Mouse (Mus musculus) hindbrain, embryonic 12.5 days (tissue): ENCODE data around the gene Osbpl10. TPM values are rescaled to one million over a fixed set of nuclear protein-coding genes. Genes with fewer than 3 reads are reported as not detected.
"Not testable (repeated sequence)": the region's sequence is repeated elsewhere in the genome, so short reads cannot be mapped to it uniquely, and the experiment has no call there.

Source experiments
- ATAC-seq: fragments of 200-750 bp; cut with Nextera tagmentation; 2 replicates; pipeline ENCODE4 v1.8.0; 2017; ENCODE audit warnings: moderate TSS enrichment; ENCODE audit not compliant: low FRiP score
- H3K27ac ChIP-seq: fragments of 300-500 bp; sonication (generic); 2 replicates; pipeline ENCODE4 v1.5.1; 2016; ENCODE audit warnings: mild to moderate bottlenecking
- H3K27me3 ChIP-seq: fragments of 300-500 bp; sonication (generic); 2 replicates; pipeline ENCODE4 v1.6.1; 2016; ENCODE audit warnings: mild to moderate bottlenecking
- H3K36me3 ChIP-seq: fragments of 300-500 bp; sonication (generic); 2 replicates; pipeline ENCODE4 v1.6.1; 2016; ENCODE audit warnings: mild to moderate bottlenecking
- H3K4me1 ChIP-seq: fragments of 300-500 bp; sonication (generic); 2 replicates; pipeline ENCODE4 v1.6.1; 2016
- H3K4me2 ChIP-seq: fragments of 300-500 bp; sonication (generic); replicated peaks from 2 replicates; pipeline ENCODE4 v1.6.1; 2016; ENCODE audit warnings: mild to moderate bottlenecking
- H3K4me3 ChIP-seq: fragments of 300-500 bp; sonication (generic); 2 replicates; pipeline ENCODE4 v1.5.1; 2016; ENCODE audit warnings: mild to moderate bottlenecking
- H3K9ac ChIP-seq: fragments of 300-500 bp; sonication (generic); 2 replicates; pipeline ENCODE4 v1.6.1; 2016; ENCODE audit warnings: mild to moderate bottlenecking, moderate library complexity
- H3K9me3 ChIP-seq: fragments of 300-500 bp; sonication (generic); replicated peaks from 2 replicates; pipeline ENCODE4 v1.6.1; 2016; ENCODE audit warnings: mild to moderate bottlenecking
- WGBS: fragments of 180-500 bp; shearing (Covaris S2); methylation state at CpG from one replicate; pipeline ENCODE4 v1.1.7; 2016; 5-methylcytosine and 5-hydroxymethylcytosine counted together
- polyA plus RNA-seq: library from polyadenylated mRNA; unstranded; fragments of >200 nt; fragmentation: Nextera tagmentation; extraction: Ambion mirVana; gene quantifications from 2 replicates; pipeline ENCODE4 v1.2.1, GENCODE M21; 2016

The Osbpl10 gene
- polyA plus RNA-seq, 1 experiment from 2014 or later, result 3.3 TPM

DNA sequence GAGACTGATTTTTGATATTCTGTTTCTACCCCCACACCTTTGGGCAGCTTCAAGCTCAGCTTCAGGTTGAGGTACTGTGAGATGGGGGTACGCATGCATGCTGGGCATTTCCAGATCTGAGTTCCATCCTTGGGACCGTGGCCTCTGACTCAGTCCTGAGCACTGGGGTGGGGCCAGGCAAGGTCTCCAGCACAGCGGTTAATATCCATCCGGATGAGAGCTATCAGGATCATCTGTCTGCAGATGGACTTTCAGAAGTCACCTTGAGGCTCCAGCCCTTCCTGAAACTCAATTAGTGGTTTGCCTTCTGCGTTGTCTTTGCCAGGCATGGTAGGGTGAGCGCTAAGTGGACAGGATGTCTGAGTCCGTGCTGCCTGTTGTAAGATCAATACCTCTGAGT is 41.8 kb downstream of the Osbpl10 start:
- Histone ChIP-seq H3K9ac (no peak overlapping the region), H3K9me3 (no peaks in the 10 kb centered on the region), H3K27ac (no peak overlapping the region), H3K4me1 (no peaks in the 10 kb centered on the region), H3K36me3 (no peaks in the 10 kb centered on the region), H3K4me3 (no peak overlapping the region), H3K4me2 (no peak overlapping the region), H3K27me3 (no peaks in the 10 kb centered on the region)
- WGBS, result 92% methylated on average over 7 of the region's 7 CpGs
- ATAC-seq, result no peak

DNA sequence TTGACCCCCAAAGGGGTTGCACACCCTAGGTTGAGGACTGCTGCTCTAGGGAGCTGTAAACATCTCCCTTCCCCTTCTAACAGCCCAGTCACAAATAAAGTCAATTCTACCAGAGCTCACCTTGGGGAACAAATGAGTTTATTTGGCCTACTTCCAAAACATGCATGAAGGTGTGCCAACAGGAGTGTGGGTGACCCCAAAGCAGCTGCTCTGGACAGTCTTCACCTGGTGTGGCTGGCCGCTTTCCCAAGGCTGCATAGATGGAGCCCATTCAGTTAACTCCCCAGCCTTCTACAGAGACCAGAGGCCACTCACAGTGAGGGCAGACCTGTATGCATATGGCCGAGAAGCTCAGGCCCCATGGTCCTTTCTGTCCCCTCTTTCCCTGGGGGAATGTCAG is 43.0 kb downstream of the Osbpl10 start:
- no peak for ATAC-seq

DNA sequence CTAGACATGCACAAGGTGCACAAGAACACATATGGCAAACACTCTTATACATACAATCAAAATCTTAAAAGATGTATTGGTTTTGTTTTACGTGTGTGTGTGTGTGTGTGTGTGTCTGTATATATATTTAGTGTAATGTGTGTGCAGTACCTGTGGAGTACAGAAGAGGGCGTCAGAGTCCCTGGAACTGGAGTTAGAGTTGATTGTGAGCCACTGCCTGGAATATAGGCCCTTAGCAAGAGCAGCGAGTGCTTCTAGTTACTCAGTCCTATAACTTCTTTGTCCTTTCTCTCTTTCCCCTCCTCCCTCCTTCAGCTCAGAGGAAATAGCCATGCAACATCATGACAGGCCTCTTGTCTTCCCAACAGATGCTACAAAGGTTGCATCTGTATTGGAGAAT is 44.8 kb downstream of the Osbpl10 start:
- H3K36me3 ChIP-seq, result no peaks in the 10 kb centered on the region
- no peaks in the 10 kb centered on the region for H3K4me1 ChIP-seq
- no peak overlapping the region for H3K4me2 ChIP-seq
- 85% methylated on average over 3 of the region's 3 CpGs for WGBS
- H3K27me3 ChIP-seq, result no peaks in the 10 kb centered on the region
- no peak for ATAC-seq
- H3K9ac ChIP-seq, result no peak overlapping the region
- no peak overlapping the region for H3K4me3 ChIP-seq
- H3K27ac ChIP-seq, result no peak overlapping the region
- H3K9me3 ChIP-seq, result no peaks in the 10 kb centered on the region

More for the DNA sequence above, 43.0 kb downstream of the Osbpl10 start:
- 89% methylated on average over 2 of the region's 2 CpGs for WGBS
- Histone ChIP-seq H3K4me2 (no peak overlapping the region), H3K36me3 (no peaks in the 10 kb centered on the region), H3K4me3 (no peak overlapping the region), H3K27me3 (no peaks in the 10 kb centered on the region), H3K9me3 (no peaks in the 10 kb centered on the region), H3K4me1 (no peaks in the 10 kb centered on the region), H3K27ac (no peak overlapping the region), H3K9ac (no peak overlapping the region)

DNA sequence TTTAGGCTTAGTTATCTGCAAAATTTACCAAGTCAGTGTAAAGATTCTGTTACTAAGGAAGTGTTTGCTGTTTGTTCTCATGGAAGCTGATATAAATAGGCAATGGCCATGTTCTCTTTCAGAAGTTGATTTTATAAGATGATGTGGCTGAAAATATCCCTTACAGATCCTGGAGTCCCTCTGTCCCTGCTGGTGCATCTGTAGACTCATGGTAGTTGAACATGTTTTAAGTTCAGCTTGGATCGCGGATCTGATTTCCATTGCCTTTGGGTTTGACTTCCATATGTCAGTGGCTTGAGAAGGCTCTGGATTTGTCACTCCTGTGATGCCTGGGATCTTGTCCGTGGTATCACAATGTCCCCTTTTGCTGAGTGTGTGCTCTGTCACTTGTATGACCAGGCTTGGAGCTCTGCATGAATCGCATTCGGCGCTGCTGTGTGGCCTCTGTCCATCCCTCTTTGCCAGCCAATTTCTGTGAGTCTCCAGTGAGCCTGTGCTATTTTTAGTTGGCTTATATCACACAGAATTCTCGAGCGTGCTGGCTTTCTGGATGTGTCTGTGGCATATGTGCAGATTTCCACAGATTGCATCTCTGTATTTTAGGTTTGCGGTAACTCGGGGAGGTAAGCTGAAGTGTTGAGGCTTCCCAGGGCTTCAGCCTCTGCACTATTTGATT is 45.5 kb downstream of the Osbpl10 start:
- Histone ChIP-seq H3K9ac (no peak overlapping the region), H3K27ac (no peak overlapping the region), H3K4me1 (no peaks in the 10 kb centered on the region), H3K9me3 (no peaks in the 10 kb centered on the region), H3K4me3 (no peak overlapping the region), H3K36me3 (no peaks in the 10 kb centered on the region), H3K27me3 (no peaks in the 10 kb centered on the region), H3K4me2 (no peak overlapping the region)
- ATAC-seq, result no peak
- 94% methylated on average over 10 of the region's 10 CpGs for WGBS

DNA sequence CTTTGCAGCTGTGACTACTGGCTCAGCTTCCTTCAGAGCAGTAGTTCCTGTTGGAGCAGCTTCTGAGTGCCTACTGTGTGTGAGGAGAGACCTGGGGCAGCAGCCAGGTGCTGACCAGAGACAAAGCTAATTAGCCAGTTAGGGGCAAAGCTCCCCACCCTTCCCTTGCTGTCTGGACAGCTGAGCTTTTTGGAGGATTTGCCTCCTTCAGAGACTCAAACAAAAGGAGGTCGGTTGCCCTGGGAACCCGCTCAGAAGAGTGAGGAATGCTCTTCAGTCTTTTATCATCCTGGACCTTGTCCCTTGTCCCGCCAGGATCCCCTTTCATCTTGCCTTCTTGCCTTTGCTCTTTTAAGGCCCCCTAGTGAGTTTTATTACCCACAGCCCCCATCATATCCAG is 50.9 kb downstream of the Osbpl10 start:
- Histone ChIP-seq H3K9me3 (no peaks in the 10 kb centered on the region), H3K27me3 (peaks cover 4% of the 10 kb centered on the region; the same call in 1 of the 2 replicates), H3K4me1 (peaks cover 9% of the 10 kb centered on the region; the same call in 1 of the 2 replicates), H3K27ac (no peak overlapping the region), H3K9ac (no peak overlapping the region), H3K4me2 (no peak overlapping the region), H3K4me3 (no peak overlapping the region), H3K36me3 (no peaks in the 10 kb centered on the region)
- 0% methylated on average over 3 of the region's 3 CpGs for WGBS
- ATAC-seq, result peak; percentile 52

DNA sequence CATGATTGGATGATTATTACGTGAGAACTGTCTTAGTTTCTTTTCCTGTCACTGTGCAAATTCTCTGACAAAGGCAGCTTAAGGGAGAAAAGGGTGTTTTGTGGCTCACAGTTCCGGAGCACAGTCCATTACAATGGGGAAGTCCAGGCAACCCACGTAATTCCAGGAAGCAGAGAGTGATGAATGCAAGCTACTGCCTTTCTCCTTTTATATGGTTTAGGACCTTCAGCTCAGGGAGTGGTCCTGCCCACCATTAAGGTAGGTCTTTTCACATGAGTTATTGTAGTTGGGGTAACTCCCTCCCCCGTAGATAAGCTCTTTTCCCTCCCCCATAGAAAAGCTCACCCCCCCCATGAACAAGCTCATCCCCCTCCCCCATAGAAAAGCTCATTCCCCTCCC is 52.2 kb downstream of the Osbpl10 start:
- no peaks in the 10 kb centered on the region for H3K9me3 ChIP-seq
- 47% methylated on average over 4 of the region's 4 CpGs for WGBS
- H3K36me3 ChIP-seq, result no peaks in the 10 kb centered on the region

DNA sequence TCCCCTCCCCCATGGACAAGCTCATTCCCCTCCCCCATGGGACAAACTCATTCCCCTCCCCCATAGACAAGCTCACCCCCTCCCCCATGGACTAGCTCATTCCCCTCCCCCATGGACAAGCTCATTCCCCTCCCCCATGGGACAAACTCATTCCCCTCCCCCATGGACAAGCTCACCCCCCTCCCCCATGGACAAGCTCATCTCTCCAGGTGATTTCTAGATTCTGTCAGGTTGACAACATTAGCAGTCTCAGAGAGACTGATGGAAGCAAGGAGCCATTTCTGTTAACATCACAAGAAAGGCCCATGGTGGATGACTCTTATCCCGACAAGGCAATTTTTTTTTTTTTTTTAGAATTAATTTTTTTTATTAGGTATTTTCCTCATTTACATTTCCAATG is 52.7 kb downstream of the Osbpl10 start:
- not testable (repeated sequence) for ATAC-seq, H3K4me2 ChIP-seq, H3K9me3 ChIP-seq, H3K9ac ChIP-seq, H3K4me1 ChIP-seq, H3K27me3 ChIP-seq, H3K36me3 ChIP-seq, H3K4me3 ChIP-seq, H3K27ac ChIP-seq
- 100% methylated on average over 1 of the region's 1 CpGs for WGBS

More for the DNA sequence above, 52.2 kb downstream of the Osbpl10 start:
- Histone ChIP-seq H3K4me2 (no peak overlapping the region), H3K27me3 (peaks cover 4% of the 10 kb centered on the region; the same call in 1 of the 2 replicates), H3K4me1 (peaks cover 9% of the 10 kb centered on the region; the same call in 1 of the 2 replicates), H3K4me3 (no peak overlapping the region), H3K9ac (no peak overlapping the region), H3K27ac (no peak overlapping the region)
- no peak for ATAC-seq

DNA sequence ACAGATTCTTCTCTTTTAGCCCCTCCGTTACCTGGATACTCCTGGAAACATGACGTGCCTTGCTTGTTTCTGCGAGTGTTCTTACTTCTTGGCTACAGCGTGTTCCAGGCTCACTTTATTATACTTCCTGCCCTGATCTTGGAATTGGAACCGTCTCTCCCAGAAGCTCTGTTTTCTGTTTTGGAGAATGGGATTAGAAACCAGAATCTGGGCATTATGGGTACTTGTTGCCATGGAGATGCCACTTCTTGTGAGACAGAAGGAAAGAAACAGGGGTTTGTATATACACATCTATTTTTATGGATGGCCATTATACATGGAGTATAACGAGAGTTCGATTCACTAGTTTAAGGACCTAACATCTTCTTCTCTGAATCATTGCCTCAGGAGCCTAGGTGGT is 54.4 kb downstream of the Osbpl10 start:
- H3K27me3 ChIP-seq, result peaks cover 9% of the 10 kb centered on the region; the same call in 1 of the 2 replicates
- no peak overlapping the region for H3K4me3 ChIP-seq
- no peak for ATAC-seq
- no peak overlapping the region for H3K9ac ChIP-seq
- no peak overlapping the region for H3K4me2 ChIP-seq
- WGBS, result 91% methylated on average over 7 of the region's 7 CpGs
- no peak overlapping the region for H3K27ac ChIP-seq
- H3K36me3 ChIP-seq, result no peaks in the 10 kb centered on the region
- H3K4me1 ChIP-seq, result peaks cover 9% of the 10 kb centered on the region; the same call in 1 of the 2 replicates
- H3K9me3 ChIP-seq, result no peaks in the 10 kb centered on the region

DNA sequence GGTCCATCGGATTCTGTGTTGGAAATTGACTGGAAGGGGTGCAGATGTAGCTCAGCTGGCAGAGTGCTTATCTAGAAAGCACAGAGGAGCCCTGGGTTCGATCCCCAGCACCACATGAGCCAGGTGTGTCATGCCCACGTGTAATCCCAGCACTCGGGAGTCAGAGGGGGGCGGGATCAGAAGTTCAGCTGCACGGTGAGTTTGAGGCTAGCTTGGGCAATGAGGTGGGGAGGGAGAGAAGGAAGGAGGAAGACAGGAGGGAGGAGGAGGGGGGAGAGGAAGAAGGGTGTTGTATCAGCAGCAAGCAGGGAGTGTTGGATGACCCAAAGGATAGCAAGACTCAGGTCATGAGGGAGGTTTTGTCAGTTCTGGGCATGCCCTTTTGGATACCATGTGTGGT is 55.9 kb downstream of the Osbpl10 start:
- Histone ChIP-seq H3K4me2 (no peak overlapping the region), H3K4me3 (no peak overlapping the region), H3K27me3 (peaks cover 9% of the 10 kb centered on the region; the same call in 1 of the 2 replicates), H3K36me3 (no peaks in the 10 kb centered on the region), H3K27ac (no peak overlapping the region), H3K9ac (no peak overlapping the region), H3K4me1 (peaks cover 19% of the 10 kb centered on the region), H3K9me3 (no peaks in the 10 kb centered on the region)
- ATAC-seq, result no peak
- 69% methylated on average over 6 of the region's 6 CpGs for WGBS

DNA sequence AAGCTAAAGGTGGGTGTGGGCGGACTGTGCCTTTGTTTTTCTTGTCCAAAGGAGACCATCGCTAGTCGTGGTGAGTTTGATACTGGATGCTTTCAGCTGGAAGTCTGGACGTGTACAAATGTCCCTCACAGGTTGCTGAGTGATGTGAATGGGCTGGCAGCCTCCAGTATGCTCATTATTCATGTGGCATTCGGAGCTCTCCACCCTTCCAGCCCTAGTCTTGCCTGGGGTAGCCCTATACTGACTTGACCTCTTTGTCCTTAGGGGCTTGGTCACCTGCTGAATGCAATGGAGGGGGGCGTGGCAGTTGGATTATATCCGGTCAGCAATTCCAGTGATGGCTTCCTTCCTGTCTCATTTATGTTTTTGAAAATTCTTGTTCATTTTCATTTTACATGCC is 56.4 kb downstream of the Osbpl10 start:
- ATAC-seq, result no peak
- Histone ChIP-seq H3K4me2 (no peak overlapping the region), H3K36me3 (no peaks in the 10 kb centered on the region), H3K4me3 (no peak overlapping the region), H3K9ac (no peak overlapping the region), H3K9me3 (no peaks in the 10 kb centered on the region), H3K27ac (no peak overlapping the region), H3K4me1 (peaks cover 19% of the 10 kb centered on the region), H3K27me3 (peaks cover 9% of the 10 kb centered on the region; the same call in 1 of the 2 replicates)
- WGBS, result 50% methylated on average over 7 of the region's 7 CpGs

DNA sequence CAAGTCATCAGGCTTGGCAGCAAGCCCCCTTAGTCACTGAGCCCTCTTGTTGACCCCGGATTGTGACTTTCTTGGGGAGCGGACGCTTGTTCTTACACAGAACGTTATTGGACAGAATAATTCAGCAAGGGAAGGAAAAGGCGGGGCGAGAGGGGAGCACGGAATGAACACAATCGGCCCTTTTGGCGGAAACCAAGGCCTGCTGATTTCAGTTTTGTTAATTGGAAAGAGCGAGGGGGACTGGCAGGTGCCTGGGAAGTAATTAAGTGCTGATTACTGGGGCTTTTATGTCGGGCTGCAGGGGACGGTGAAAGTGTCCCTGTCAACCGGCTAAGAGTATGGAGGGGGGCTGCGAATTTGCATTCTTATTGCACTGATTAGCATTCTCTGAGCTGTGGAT is 59.8 kb downstream of the Osbpl10 start:
- Histone ChIP-seq H3K36me3 (no peaks in the 10 kb centered on the region), H3K4me1 (peaks cover 20% of the 10 kb centered on the region), H3K27me3 (peaks cover 6% of the 10 kb centered on the region; the same call in 1 of the 2 replicates), H3K9ac (no peak overlapping the region), H3K9me3 (no peaks in the 10 kb centered on the region), H3K4me2 (0 out of 2 replicates have a peak overlapping the region, but pooled peaks have one; percentile 4), H3K27ac (peak overlapping the region; percentile 30; the same call in 1 of the 2 replicates), H3K4me3 (no peak overlapping the region)
- WGBS, result 17% methylated on average over 14 of the region's 14 CpGs
- peak; percentile 67 for ATAC-seq

DNA sequence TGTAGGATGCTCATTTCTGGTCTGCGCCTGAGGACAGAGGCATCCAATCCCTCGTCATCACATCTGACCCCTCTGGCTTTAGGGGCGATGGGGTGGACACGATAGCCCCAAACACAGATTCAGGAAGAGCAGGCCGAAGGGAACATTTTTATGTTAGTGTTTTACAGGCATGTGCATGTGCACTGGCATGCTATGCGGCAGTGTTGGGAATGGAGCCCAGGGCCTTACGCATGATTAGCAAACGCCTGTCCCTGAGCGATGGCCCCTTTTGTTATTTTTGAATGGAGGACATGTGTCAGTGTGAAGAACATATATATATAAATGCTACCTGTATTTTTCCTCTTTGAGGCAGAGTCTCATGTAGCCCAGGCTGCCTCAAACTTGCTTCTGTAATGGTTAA is 60.3 kb downstream of the Osbpl10 start:
- peaks cover 20% of the 10 kb centered on the region for H3K4me1 ChIP-seq
- no peaks in the 10 kb centered on the region for H3K36me3 ChIP-seq
- H3K9ac ChIP-seq, result no peak overlapping the region
- no peak overlapping the region for H3K4me3 ChIP-seq
- H3K9me3 ChIP-seq, result no peaks in the 10 kb centered on the region
- peak overlapping the region; percentile 30; the same call in 1 of the 2 replicates for H3K27ac ChIP-seq
- peak; percentile 36 for ATAC-seq
- H3K4me2 ChIP-seq, result no peak overlapping the region
- WGBS, result 73% methylated on average over 9 of the region's 9 CpGs
- 0 out of 2 replicates have a peak, but pooled peaks cover 5% of the 10 kb centered on the region for H3K27me3 ChIP-seq

DNA sequence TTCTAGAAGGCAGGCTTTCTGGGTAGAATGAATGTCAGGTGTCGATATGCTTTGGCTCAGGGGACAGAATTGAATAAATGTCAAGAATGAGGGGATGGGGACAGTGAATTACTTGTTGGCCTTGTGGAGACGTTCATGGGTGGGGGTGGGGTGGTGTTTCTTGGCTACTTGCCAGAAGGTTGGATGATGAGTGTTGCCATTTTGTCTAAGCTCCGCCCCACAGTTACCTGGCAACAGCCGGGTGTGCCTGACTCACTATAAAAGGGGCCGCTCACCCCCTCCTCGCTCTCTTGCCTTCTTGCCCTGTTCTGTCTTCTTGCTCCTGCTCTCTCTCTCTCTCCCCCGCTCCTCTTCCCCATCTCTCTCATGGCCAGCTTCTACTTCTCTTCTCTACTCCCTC is 60.9 kb downstream of the Osbpl10 start:
- no peak overlapping the region for H3K4me3 ChIP-seq
- no peak overlapping the region for H3K9ac ChIP-seq
- WGBS, result 37% methylated on average over 7 of the region's 7 CpGs
- no peaks in the 10 kb centered on the region for H3K36me3 ChIP-seq
- peak; percentile 47 for ATAC-seq
- 0 out of 2 replicates have a peak overlapping the region, but pooled peaks have one; percentile 11 for H3K4me2 ChIP-seq
- 0 out of 2 replicates have a peak, but pooled peaks cover 5% of the 10 kb centered on the region for H3K27me3 ChIP-seq
- no peak overlapping the region for H3K27ac ChIP-seq
- H3K4me1 ChIP-seq, result peaks cover 20% of the 10 kb centered on the region
- no peaks in the 10 kb centered on the region for H3K9me3 ChIP-seq
